Mouse (Mus musculus): ENCODE data around the gene Acaca. TPM values are rescaled to one million over a fixed set of nuclear protein-coding genes. Genes with fewer than 3 reads are reported as not detected.
A peak's percentile ranks its signal among the peaks of the same experiment; 100 is the strongest.

Acaca gene
- polyA plus RNA-seq, 1 experiment from 2014 or later = 5.4 TPM

- H3K4me3 ChIP-seq (replicated peaks) = peak overlapping the region; percentile 87
- no peaks in the 10 kb centered on the region for H3K27me3 ChIP-seq
- ATAC-seq (ENCODE audit: insufficient read depth) = no peak
- peak overlapping the region; percentile 86; the same call in 1 of the 2 replicates for H3K27ac ChIP-seq (replicated peaks)
- peak overlapping the region; percentile 99 for H3K4me2 ChIP-seq
- H3K9ac ChIP-seq = no peak overlapping the region
- no peaks in the 10 kb centered on the region for H3K9me3 ChIP-seq (replicated peaks)
- no peaks in the 10 kb centered on the region for H3K36me3 ChIP-seq (replicated peaks)
- 65% methylated on average over 2 of the region's 2 CpGs for WGBS (ENCODE audit: insufficient replicate concordance)
- peaks cover 26% of the 10 kb centered on the region for H3K4me1 ChIP-seq (replicated peaks)
Measured at GRCm38 (mm10) chr11:84181286-84181685, 51.8 kb downstream of the Acaca start.

- H3K4me2 ChIP-seq = no peak overlapping the region
- no peaks in the 10 kb centered on the region for H3K9me3 ChIP-seq (replicated peaks)
- H3K4me3 ChIP-seq (replicated peaks) = no peak overlapping the region
- 37% methylated on average over 3 of the region's 3 CpGs for WGBS (ENCODE audit: insufficient replicate concordance)
- no peak for ATAC-seq (ENCODE audit: insufficient read depth)
- H3K36me3 ChIP-seq (replicated peaks) = no peaks in the 10 kb centered on the region
- H3K4me1 ChIP-seq (replicated peaks) = peaks cover 6% of the 10 kb centered on the region; the same call in 1 of the 2 replicates
- H3K9ac ChIP-seq = no peak overlapping the region
- H3K27ac ChIP-seq (replicated peaks) = no peak overlapping the region
- no peaks in the 10 kb centered on the region for H3K27me3 ChIP-seq
Measured at GRCm38 (mm10) chr11:84188530-84188929, 59.1 kb downstream of the Acaca start.

DNA sequence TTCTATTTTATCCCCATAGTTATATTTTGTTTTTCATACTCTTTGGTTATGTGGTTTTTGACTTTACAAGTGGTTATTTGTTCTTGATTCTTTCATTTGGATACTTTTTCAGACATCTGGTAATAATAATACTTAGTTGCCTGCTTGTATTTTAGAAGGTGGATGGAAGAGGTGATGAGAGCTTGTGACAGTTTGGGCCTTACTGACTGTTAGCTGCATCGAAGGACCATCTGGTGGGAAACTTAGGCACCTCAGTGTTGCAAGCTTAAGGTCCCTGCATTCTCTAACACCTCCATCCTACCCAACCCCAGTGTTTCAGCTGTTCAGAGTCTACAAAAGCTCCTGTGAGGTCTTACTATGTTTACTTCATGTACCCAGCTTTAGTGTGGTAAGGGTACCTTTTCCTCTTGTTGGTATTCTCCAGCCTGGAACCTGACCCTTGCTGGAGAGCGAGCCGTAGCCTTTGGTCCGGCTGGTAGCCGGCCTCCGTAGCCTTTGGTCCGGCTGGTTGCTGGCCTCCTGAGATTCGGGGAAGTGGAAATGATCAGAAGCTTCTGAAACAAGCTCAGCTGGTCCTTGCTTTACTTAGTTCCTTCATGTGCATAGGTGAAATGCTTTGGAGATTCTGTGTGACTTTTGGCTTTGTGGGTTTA is 61.2 kb downstream of the Acaca start:
- no peaks in the 10 kb centered on the region; the same call in 1 of the 2 replicates for H3K36me3 ChIP-seq (replicated peaks)
- H3K27ac ChIP-seq (replicated peaks) = no peak overlapping the region
- H3K4me3 ChIP-seq (replicated peaks) = no peak overlapping the region
- no peak overlapping the region for H3K9ac ChIP-seq
- peaks cover 6% of the 10 kb centered on the region; the same call in 1 of the 2 replicates for H3K4me1 ChIP-seq (replicated peaks)
- H3K4me2 ChIP-seq = no peak overlapping the region
- WGBS (ENCODE audit: insufficient replicate concordance) = 78% methylated on average over 8 of the region's 8 CpGs
- no peak for ATAC-seq (ENCODE audit: insufficient read depth)
- no peaks in the 10 kb centered on the region for H3K27me3 ChIP-seq
- H3K9me3 ChIP-seq (replicated peaks) = no peaks in the 10 kb centered on the region

DNA sequence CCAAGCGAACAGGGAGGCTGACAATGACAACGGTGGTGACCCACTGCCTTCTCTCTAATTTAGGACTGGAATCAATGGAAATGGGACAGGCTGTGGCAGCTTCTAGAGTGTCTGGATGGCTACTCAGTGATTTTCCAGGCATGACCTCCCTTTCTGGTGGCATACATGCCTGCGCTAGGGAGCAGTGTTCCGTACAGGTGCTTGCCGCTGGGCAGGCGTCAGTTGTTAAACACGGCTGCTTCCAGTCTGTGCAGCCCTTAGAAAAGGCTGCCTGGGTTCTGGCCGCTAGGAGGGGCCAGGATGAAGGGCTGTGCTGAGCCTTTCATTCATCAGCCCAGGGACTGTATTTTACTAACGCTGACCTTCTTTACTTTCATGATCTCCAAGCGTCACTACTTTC is 63.8 kb downstream of the Acaca start:
- peaks cover 5% of the 10 kb centered on the region; the same call in 1 of the 2 replicates for H3K36me3 ChIP-seq (replicated peaks)
- no peaks in the 10 kb centered on the region for H3K27me3 ChIP-seq
- H3K4me1 ChIP-seq (replicated peaks) = peaks cover 12% of the 10 kb centered on the region
- H3K4me3 ChIP-seq (replicated peaks) = no peak overlapping the region
- 77% methylated on average over 10 of the region's 10 CpGs for whole genome bisulfite sequencing (ENCODE audit: insufficient replicate concordance)
- no peaks in the 10 kb centered on the region for H3K9me3 ChIP-seq (replicated peaks)
- no peak overlapping the region for H3K9ac ChIP-seq
- no peak overlapping the region for H3K4me2 ChIP-seq
- ATAC-seq (ENCODE audit: insufficient read depth) = no peak
- H3K27ac ChIP-seq (replicated peaks) = no peak overlapping the region

- ATAC-seq (ENCODE audit: insufficient read depth) = no peak
- no peaks in the 10 kb centered on the region for H3K9me3 ChIP-seq (replicated peaks)
- H3K4me2 ChIP-seq = no peak overlapping the region
- H3K27me3 ChIP-seq = no peaks in the 10 kb centered on the region
- H3K36me3 ChIP-seq (replicated peaks) = peaks cover 5% of the 10 kb centered on the region; the same call in 1 of the 2 replicates
- H3K4me3 ChIP-seq (replicated peaks) = no peak overlapping the region
- 71% methylated on average over 3 of the region's 3 CpGs for WGBS (ENCODE audit: insufficient replicate concordance)
- no peak overlapping the region for H3K27ac ChIP-seq (replicated peaks)
- H3K9ac ChIP-seq = no peak overlapping the region
- peaks cover 7% of the 10 kb centered on the region for H3K4me1 ChIP-seq (replicated peaks)
Measured at GRCm38 (mm10) chr11:84194751-84195150, 65.3 kb downstream of the Acaca start.

GRCm38 (mm10) chr11:84197607-84198402 is 68.3 kb downstream of the Acaca start:
- Histone ChIP-seq H3K9ac (no peak overlapping the region), H3K27ac (replicated peaks) (no peak overlapping the region)

GRCm38 (mm10) chr11:84205776-84206175 is 76.3 kb downstream of the Acaca start:
- no peaks in the 10 kb centered on the region for H3K9me3 ChIP-seq (replicated peaks)
- ATAC-seq (ENCODE audit: insufficient read depth) = no peak
- no peaks in the 10 kb centered on the region for H3K27me3 ChIP-seq
- H3K4me3 ChIP-seq (replicated peaks) = no peak overlapping the region
- 50% methylated on average over 4 of the region's 4 CpGs for WGBS (ENCODE audit: insufficient replicate concordance)
- H3K4me2 ChIP-seq = no peak overlapping the region
- H3K27ac ChIP-seq (replicated peaks) = no peak overlapping the region
- no peak overlapping the region for H3K9ac ChIP-seq
- H3K36me3 ChIP-seq (replicated peaks) = 0 out of 2 replicates have a peak, but pooled peaks cover 4% of the 10 kb centered on the region
- H3K4me1 ChIP-seq (replicated peaks) = no peaks in the 10 kb centered on the region

More at GRCm38 (mm10) chr11:84197607-84198402, 68.3 kb downstream of the Acaca start:
- Histone ChIP-seq H3K4me3 (replicated peaks) (no peak overlapping the region), H3K36me3 (replicated peaks) (peaks cover 5% of the 10 kb centered on the region; the same call in 1 of the 2 replicates), H3K4me2 (no peak overlapping the region), H3K9me3 (replicated peaks) (no peaks in the 10 kb centered on the region), H3K4me1 (replicated peaks) (peaks cover 6% of the 10 kb centered on the region), H3K27me3 (no peaks in the 10 kb centered on the region)
- no peak for ATAC-seq (ENCODE audit: insufficient read depth)
- WGBS (ENCODE audit: insufficient replicate concordance) = 79% methylated on average over 3 of the region's 3 CpGs

DNA sequence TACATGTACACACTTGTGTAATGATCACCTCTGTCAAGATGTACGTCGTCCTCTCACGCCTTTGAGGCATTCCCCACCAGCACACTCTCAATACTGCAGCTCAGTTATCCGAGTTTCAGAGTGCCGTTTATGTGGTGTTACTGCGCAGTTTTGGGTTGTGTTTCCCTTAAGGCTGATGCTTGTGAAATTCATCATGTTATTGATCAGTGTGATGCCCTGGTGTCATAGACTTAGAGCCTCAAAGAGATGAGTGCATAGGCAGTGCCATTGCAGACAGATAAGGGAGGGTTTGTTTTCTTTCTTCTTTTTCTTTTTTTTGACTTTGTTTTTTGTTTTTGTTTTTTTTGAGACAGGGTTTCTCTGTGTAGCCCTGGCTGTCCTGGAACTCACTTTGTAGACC is 81.4 kb downstream of the Acaca start:
- H3K27ac ChIP-seq (replicated peaks) = no peak overlapping the region
- H3K9me3 ChIP-seq (replicated peaks) = no peaks in the 10 kb centered on the region
- no peaks in the 10 kb centered on the region for H3K4me1 ChIP-seq (replicated peaks)
- no peak overlapping the region for H3K4me3 ChIP-seq (replicated peaks)
- no peak overlapping the region for H3K4me2 ChIP-seq
- no peak for ATAC-seq (ENCODE audit: insufficient read depth)
- 81% methylated on average over 6 of the region's 6 CpGs for WGBS (ENCODE audit: insufficient replicate concordance)
- H3K36me3 ChIP-seq (replicated peaks) = 0 out of 2 replicates have a peak, but pooled peaks cover 7% of the 10 kb centered on the region
- no peak overlapping the region for H3K9ac ChIP-seq
- no peaks in the 10 kb centered on the region for H3K27me3 ChIP-seq

- H3K4me2 ChIP-seq = no peak overlapping the region
- no peak overlapping the region for H3K27ac ChIP-seq (replicated peaks)
- 79% methylated on average over 4 of the region's 4 CpGs for WGBS (ENCODE audit: insufficient replicate concordance)
- peaks cover 11% of the 10 kb centered on the region for H3K36me3 ChIP-seq (replicated peaks)
- ATAC-seq (ENCODE audit: insufficient read depth) = no peak
- no peaks in the 10 kb centered on the region for H3K27me3 ChIP-seq
- no peak overlapping the region for H3K9ac ChIP-seq
- H3K4me1 ChIP-seq (replicated peaks) = 0 out of 2 replicates have a peak, but pooled peaks cover 4% of the 10 kb centered on the region
- no peaks in the 10 kb centered on the region for H3K9me3 ChIP-seq (replicated peaks)
- no peak overlapping the region for H3K4me3 ChIP-seq (replicated peaks)
Measured at GRCm38 (mm10) chr11:84218951-84219350, 89.5 kb downstream of the Acaca start.

DNA sequence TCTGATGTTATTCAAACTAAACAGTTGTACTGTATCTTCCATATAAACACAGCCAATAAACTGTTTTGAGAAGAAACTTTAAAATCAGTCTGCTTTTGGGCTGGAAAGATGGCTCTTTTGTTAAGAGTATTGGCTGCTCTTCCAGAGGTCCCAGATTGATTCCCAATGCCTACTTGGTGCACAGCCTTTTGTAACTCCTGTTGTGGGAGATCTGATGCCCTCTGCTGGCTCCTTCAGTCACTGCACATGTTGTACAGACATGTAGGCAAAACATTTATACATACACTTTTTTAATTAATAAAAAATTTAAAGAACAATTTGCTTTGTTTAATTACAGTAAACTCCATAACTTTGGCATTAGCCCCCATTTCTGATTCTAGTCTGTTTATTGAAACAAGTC is 114.1 kb downstream of the Acaca start:
- ATAC-seq (ENCODE audit: insufficient read depth) = no peak
- Histone ChIP-seq H3K36me3 (replicated peaks) (peaks cover 19% of the 10 kb centered on the region; the same call in 1 of the 2 replicates), H3K27ac (replicated peaks) (no peak overlapping the region)

DNA sequence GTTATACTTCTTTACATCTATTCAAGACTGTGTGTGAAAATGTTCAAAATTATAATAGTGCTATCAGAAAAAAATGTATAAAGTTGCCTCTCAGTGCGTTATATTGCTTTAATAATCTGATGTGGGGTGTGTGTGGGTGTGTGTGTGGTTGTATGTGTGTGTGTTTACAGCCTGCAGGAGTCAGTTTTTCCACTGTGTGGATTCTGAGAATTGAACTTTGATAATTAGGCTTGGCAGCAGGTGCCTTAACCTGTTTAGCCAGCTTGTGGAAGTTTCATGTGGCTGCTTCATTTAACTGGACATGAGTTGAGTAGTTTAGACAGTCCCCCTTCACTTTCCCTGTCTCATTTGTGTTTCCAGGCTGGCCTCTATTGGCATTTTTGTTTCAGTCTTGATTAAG is 117.9 kb downstream of the Acaca start:
- H3K9me3 ChIP-seq (replicated peaks) = no peaks in the 10 kb centered on the region
- H3K9ac ChIP-seq = no peak overlapping the region
- H3K4me3 ChIP-seq (replicated peaks) = no peak overlapping the region
- H3K36me3 ChIP-seq (replicated peaks) = peaks cover 27% of the 10 kb centered on the region
- no peak overlapping the region for H3K27ac ChIP-seq (replicated peaks)
- H3K27me3 ChIP-seq = no peaks in the 10 kb centered on the region
- H3K4me1 ChIP-seq (replicated peaks) = no peaks in the 10 kb centered on the region
- ATAC-seq (ENCODE audit: insufficient read depth) = no peak
- no peak overlapping the region for H3K4me2 ChIP-seq
- WGBS (ENCODE audit: insufficient replicate concordance) = 83% methylated on average over 1 of the region's 1 CpGs

More for the DNA sequence above, 114.1 kb downstream of the Acaca start:
- no peak overlapping the region for H3K4me3 ChIP-seq (replicated peaks)
- H3K27me3 ChIP-seq = no peaks in the 10 kb centered on the region
- no peaks in the 10 kb centered on the region for H3K4me1 ChIP-seq (replicated peaks)
- no peaks in the 10 kb centered on the region for H3K9me3 ChIP-seq (replicated peaks)
- H3K9ac ChIP-seq = no peak overlapping the region
- H3K4me2 ChIP-seq = no peak overlapping the region

All from liver, embryonic 15.5 days (tissue).